Mouse (Mus musculus): Measurements from ENCODE around the gene Gpc5. TPM values are rescaled to one million over a fixed set of nuclear protein-coding genes. Genes with fewer than 3 reads are reported as not detected.

Gene Gpc5
- polyA plus RNA-seq, 1 experiment from 2014 or later, result 2.0 TPM

DNA sequence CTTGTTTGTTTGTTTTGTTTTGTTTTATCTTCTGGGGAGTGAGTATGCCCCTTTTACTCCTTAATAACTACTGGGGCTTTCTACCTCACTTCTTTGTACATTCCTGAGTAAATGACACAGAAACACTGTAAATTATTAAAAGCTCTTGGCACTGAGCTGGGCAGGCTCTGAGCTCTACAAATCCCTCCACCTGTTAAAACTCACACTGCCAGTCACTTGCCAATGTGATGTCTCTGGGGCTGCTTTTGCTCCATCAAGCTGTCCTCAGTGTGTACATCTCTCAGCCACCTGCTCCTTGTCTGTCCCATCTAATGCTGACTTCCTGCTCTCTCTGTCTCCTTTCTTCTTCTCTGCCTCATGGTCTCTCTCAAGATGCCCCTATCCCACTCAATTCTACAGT is 528.5 kb downstream of the Gpc5 start:
- no peak overlapping the region for H3K4me3 ChIP-seq
- H3K36me3 ChIP-seq, result no peaks in the 10 kb centered on the region
- H3K9me3 ChIP-seq, result no peaks in the 10 kb centered on the region
- H3K27me3 ChIP-seq, result no peaks in the 10 kb centered on the region
- H3K27ac ChIP-seq, result no peak overlapping the region
- no peak for ATAC-seq (ENCODE audit: low FRiP score, low read depth)
- H3K4me1 ChIP-seq, result no peaks in the 10 kb centered on the region
- H3K4me2 ChIP-seq (replicated peaks), result no peak overlapping the region
- H3K9ac ChIP-seq, result no peak overlapping the region

DNA sequence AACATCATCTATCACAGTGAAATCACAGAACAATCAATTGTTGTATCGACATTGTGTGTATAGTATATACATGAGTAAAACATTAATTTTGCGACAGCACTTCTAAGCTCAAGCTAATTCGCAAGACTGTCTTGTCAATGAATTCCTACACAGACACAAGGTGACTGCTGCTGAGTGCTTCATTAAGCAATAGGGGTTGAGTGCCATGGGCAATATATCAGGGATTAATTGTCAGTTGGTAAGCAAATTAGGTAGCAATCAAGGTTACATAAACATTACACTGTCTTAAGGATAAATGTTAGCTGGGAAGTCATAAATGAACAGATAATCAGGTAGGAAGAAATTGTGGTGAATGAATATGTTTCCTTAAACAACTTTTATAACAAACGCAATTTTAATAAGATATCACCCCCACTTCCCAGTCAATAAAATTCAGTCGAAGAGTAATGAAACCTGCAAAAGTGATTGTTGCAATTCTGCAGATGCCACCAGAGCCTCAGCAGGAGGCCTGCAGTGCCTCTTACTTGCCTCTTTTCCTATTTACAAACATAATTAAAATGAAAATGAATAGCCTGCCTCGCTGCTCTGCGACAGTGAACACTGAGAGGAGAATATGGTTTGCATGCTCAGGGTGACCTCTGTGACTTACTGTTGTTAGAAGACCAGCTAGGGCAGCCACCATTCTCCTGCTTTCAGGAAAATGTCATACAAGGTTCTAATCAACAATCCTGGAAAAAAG is 539.3 kb downstream of the Gpc5 start:
- Histone ChIP-seq H3K27ac (no peak overlapping the region), H3K9ac (no peak overlapping the region), H3K4me1 (no peaks in the 10 kb centered on the region), H3K4me3 (no peak overlapping the region), H3K27me3 (no peaks in the 10 kb centered on the region), H3K36me3 (no peaks in the 10 kb centered on the region), H3K4me2 (replicated peaks) (no peak overlapping the region), H3K9me3 (no peaks in the 10 kb centered on the region)
- ATAC-seq (ENCODE audit: low FRiP score, low read depth), result no peak
- WGBS, result 57% methylated on average over 7 of the region's 7 CpGs

DNA sequence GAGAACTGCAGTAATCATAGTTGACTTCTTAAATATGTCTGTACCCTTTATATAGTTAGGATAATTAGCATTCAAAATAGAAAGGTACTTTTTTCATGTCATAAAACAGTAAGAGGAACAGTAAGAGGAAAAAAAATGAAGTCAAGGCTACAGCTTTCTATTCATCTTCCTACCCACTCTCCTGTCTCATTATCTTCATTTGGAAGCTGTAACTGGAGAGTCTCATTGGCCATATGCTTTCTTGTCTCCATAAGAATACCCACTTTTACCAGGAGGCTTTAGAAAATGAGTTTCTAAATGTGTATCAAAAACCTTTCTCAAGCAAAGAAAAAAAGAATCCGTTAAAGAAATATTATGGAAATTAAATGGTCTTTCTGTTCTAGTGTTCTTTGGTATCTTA is 541.3 kb downstream of the Gpc5 start:
- H3K27me3 ChIP-seq, result no peaks in the 10 kb centered on the region
- WGBS, result 79% methylated on average over 1 of the region's 1 CpGs

DNA sequence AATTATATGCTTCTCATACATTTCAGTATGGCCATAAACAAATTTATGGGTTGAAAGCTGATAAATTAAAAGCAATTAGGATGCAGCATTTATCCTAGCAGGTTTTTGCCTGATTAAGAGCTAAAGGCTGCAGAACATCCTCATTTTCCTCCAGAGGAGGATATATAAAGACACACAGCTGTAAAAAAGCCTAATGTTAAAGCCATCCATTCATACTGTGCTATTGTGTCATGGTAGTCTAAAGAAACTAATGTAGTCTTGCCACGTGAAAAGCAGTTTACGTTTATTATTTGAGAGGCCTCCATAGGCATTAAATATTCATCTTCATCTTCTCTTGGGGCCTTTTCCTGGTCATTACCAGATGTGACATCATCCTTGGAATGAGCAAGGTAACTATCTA is 587.9 kb downstream of the Gpc5 start:
- Histone ChIP-seq H3K9me3 (no peaks in the 10 kb centered on the region), H3K27ac (no peak overlapping the region), H3K36me3 (no peaks in the 10 kb centered on the region), H3K4me3 (no peak overlapping the region), H3K4me1 (no peaks in the 10 kb centered on the region), H3K27me3 (no peaks in the 10 kb centered on the region), H3K4me2 (replicated peaks) (no peak overlapping the region), H3K9ac (no peak overlapping the region)
- ATAC-seq (ENCODE audit: low FRiP score, low read depth), result no peak
- 90% methylated on average over 2 of the region's 2 CpGs for WGBS

More for the DNA sequence above, 541.3 kb downstream of the Gpc5 start:
- Histone ChIP-seq H3K4me3 (no peak overlapping the region), H3K9me3 (no peaks in the 10 kb centered on the region), H3K9ac (no peak overlapping the region), H3K27ac (no peak overlapping the region), H3K4me1 (no peaks in the 10 kb centered on the region), H3K36me3 (no peaks in the 10 kb centered on the region), H3K4me2 (replicated peaks) (no peak overlapping the region)
- no peak for ATAC-seq (ENCODE audit: low FRiP score, low read depth)

DNA sequence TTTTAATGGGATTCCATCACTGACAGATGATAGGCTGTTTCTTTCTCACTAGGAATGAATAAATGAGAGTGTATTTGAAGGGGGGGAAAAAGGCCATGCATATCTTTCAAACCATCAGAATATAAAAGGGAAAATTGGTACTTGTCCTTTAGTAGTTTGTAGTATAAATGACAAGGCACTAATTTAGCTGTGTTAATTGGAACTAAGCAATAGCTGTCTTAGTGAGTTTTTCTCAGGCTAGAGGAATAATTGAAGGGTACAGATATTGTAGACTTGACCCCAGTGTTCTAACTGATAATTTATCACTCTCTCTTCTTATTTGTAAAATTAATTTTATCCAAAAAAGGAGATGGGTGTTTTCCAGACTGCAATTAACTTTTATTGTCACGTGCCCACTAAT is 654.0 kb downstream of the Gpc5 start:
- H3K27ac ChIP-seq, result no peak overlapping the region
- H3K9me3 ChIP-seq, result no peaks in the 10 kb centered on the region
- H3K4me1 ChIP-seq, result no peaks in the 10 kb centered on the region
- H3K9ac ChIP-seq, result no peak overlapping the region
- no peaks in the 10 kb centered on the region for H3K36me3 ChIP-seq
- no peaks in the 10 kb centered on the region for H3K27me3 ChIP-seq
- no peak for ATAC-seq (ENCODE audit: low FRiP score, low read depth)
- WGBS, result 72% methylated on average over 1 of the region's 1 CpGs
- no peak overlapping the region for H3K4me3 ChIP-seq
- H3K4me2 ChIP-seq (replicated peaks), result no peak overlapping the region

DNA sequence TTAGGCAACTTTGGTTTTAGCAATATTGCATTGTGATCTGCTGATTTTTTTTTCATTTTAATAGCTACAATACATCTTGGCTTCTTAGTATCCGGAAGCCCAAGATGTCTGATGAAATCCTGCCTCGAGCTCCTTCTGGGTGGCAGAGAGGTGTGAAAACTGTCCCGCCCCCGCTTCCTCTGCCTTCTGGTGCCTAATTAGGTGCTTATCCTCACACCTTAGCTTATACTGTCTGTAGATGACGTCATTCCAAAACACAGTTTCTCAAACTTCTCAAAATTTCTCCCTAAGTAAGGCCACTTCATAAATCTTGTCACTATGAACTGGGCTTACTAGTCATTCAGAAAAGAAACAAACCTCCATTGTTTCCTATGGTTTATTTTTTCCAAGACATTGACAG is 668.2 kb downstream of the Gpc5 start:
- H3K9me3 ChIP-seq, result no peaks in the 10 kb centered on the region
- no peak overlapping the region for H3K27ac ChIP-seq
- no peak overlapping the region for H3K4me2 ChIP-seq (replicated peaks)
- WGBS, result 19% methylated on average over 5 of the region's 5 CpGs
- no peaks in the 10 kb centered on the region for H3K27me3 ChIP-seq
- ATAC-seq (ENCODE audit: low FRiP score, low read depth), result peak; percentile 36; the same call in 1 of the 2 replicates
- H3K4me1 ChIP-seq, result peaks cover 7% of the 10 kb centered on the region; the same call in 1 of the 2 replicates
- no peaks in the 10 kb centered on the region for H3K36me3 ChIP-seq
- no peak overlapping the region for H3K4me3 ChIP-seq
- H3K9ac ChIP-seq, result no peak overlapping the region

DNA sequence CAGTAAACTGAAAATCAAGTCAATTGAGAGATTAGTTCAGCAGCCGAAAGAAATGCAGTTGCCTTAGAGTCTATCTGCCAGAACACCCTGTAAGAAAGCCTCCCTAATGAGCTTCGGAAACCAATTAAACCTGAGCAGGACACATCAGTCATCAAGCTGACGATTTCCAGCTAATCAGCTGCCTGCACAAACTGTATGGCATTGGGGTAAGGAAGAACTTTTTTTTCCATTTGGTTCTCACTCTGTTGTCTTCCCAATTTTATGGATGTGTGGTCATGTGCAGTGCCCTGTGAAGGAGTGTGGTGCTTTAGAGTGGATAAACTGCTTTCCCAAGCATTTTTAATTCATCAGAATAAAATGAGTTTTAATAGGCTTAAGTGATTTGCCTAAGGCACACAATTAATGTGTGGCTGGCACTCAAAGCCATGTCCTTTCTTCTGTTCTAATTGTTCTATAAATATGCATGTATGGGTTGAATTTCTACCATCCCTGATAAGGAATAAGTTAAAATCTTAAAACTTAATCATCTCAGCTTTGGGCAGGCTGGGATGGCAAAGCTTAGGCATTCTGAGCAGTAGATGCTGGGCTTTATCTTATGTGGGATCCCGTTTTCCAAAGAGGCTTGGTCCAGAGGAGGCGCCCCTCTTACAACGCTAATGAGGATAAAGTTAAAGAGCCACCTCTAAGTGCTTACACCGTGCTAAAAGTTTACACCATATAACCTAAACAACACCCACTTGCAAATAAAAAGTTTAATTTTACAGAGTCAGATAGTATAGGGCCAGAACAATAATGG is 687.6 kb downstream of the Gpc5 start:
- ATAC-seq (ENCODE audit: low FRiP score, low read depth), result no peak
- Histone ChIP-seq H3K4me1 (no peaks in the 10 kb centered on the region), H3K36me3 (no peaks in the 10 kb centered on the region), H3K4me3 (no peak overlapping the region), H3K27ac (no peak overlapping the region), H3K9me3 (no peaks in the 10 kb centered on the region; the same call in 1 of the 2 replicates), H3K4me2 (replicated peaks) (no peak overlapping the region), H3K9ac (no peak overlapping the region), H3K27me3 (no peaks in the 10 kb centered on the region)
- 44% methylated on average over 7 of the region's 7 CpGs for WGBS

DNA sequence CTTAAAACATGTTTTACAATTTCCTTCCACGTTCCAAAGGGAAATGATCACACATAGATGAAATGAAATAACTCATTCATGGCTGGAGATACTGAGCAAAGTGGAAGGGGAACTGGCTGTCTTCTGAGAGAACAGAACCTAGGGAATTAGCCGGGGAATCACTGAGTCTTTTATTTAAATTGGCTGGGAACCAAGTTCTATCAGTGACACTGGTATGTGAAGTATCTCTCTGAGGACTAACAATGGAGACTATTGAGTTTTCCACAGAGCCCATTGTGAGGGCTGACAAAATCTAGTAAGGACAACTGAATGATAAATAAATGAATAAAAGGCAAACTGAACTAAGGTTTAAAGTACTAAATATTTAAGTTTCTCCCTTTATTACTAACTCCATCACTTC is 712.7 kb downstream of the Gpc5 start:
- H3K4me2 ChIP-seq (replicated peaks), result no peak overlapping the region
- WGBS, result 34% methylated on average over 2 of the region's 2 CpGs
- H3K9me3 ChIP-seq, result no peaks in the 10 kb centered on the region
- no peak overlapping the region for H3K27ac ChIP-seq
- ATAC-seq (ENCODE audit: low FRiP score, low read depth), result no peak
- no peaks in the 10 kb centered on the region for H3K4me1 ChIP-seq
- H3K4me3 ChIP-seq, result no peak overlapping the region
- H3K36me3 ChIP-seq, result no peaks in the 10 kb centered on the region
- no peak overlapping the region for H3K9ac ChIP-seq
- no peaks in the 10 kb centered on the region for H3K27me3 ChIP-seq

DNA sequence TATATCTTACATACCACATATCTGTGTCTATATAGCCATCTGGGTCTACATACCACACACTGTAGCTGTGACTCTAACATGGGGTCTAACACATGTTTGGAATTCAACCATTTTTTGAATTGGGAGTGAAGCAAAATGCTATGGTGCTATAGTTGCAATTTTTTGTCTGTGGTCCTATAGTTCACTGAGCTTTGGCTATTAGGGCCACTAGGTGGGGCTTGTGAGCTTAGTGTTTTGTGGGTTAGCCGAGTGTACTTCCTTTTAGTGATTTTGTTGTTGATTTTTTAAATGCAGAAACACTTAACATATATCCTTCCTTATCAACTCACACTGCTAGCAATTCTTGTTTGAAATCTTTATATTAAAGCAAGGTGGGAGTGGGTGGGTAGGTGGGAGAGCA is 727.0 kb downstream of the Gpc5 start:
- Histone ChIP-seq H3K4me2 (replicated peaks) (no peak overlapping the region), H3K27ac (no peak overlapping the region), H3K27me3 (no peaks in the 10 kb centered on the region), H3K9me3 (no peaks in the 10 kb centered on the region), H3K4me3 (no peak overlapping the region), H3K4me1 (no peaks in the 10 kb centered on the region), H3K36me3 (no peaks in the 10 kb centered on the region), H3K9ac (no peak overlapping the region)
- ATAC-seq (ENCODE audit: low FRiP score, low read depth), result no peak
- WGBS, result 10% methylated on average over 1 of the region's 1 CpGs

DNA sequence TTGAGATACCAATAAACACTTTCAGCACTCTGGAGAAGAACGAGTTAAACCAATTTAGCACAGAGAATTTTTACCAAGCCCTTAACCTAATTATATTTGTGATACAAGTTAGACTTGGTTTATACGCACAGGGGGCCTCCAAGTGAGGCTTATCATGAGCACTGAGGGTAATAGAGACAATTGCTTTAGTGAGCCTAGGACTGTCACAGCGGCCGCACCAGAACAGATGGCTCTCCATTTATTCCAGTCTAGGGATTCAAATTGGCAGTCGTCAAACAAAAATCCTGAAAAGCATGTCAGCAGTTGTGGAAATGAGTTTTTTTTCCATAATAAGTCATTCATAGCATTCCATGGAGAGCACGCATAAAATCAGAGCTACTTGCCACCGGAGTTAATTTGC is 729.6 kb downstream of the Gpc5 start:
- H3K27me3 ChIP-seq, result no peaks in the 10 kb centered on the region
- no peaks in the 10 kb centered on the region for H3K9me3 ChIP-seq
- ATAC-seq (ENCODE audit: low FRiP score, low read depth), result no peak
- H3K27ac ChIP-seq, result no peak overlapping the region
- no peak overlapping the region for H3K4me3 ChIP-seq
- 74% methylated on average over 7 of the region's 7 CpGs for WGBS
- no peak overlapping the region for H3K4me2 ChIP-seq (replicated peaks)
- H3K4me1 ChIP-seq, result no peaks in the 10 kb centered on the region
- no peaks in the 10 kb centered on the region for H3K36me3 ChIP-seq
- no peak overlapping the region for H3K9ac ChIP-seq

DNA sequence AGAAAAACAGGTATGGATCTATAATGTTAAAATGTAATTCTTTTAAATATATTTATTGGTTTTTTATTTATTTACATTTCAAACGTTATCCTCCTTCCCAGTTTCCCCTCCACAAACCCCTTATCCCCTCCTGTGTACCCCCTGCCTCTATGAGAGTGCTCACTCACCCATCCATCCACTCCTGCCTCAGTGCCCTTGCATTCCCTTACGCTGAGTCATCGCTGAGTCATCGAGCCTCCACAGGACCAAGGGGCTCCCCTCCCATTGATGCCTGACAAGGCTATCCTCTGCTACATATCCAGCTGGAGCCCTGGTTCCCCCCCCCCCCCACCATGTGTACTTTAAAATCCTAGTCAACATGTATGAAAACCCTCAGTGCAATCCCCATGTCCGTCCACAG is 738.5 kb downstream of the Gpc5 start:
- WGBS, result 67% methylated on average over 5 of the region's 5 CpGs
- ATAC-seq (ENCODE audit: low FRiP score, low read depth), result no peak
- H3K9ac ChIP-seq, result no peak overlapping the region

DNA sequence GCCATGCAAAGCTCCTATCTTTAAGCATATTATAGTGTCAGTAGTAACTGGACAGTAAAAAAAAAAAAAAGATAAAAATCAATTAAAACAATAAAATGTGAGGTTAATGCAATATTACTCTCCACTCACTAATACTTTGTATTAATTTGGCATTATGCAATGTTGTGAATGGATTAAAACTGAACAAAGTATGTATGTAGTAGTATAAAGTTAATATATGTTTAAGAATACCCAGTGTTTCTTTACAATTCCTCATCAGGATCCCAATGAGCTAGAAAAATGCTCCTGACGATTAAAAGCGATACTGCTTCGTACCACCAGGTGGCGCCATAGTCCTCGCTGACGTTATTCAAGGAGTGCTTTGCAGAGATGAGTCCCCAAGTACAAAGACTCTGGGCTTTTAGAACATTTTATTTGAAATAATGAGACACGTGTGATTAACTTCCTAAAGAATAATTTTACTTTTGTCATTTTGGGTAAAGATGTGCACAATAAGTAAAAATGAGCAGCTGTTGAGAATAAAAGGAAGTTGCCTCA is 739.3 kb downstream of the Gpc5 start:
- Histone ChIP-seq H3K27ac (no peak overlapping the region), H3K4me2 (replicated peaks) (no peak overlapping the region), H3K9ac (no peak overlapping the region), H3K27me3 (no peaks in the 10 kb centered on the region), H3K4me3 (no peak overlapping the region), H3K36me3 (no peaks in the 10 kb centered on the region), H3K4me1 (no peaks in the 10 kb centered on the region), H3K9me3 (no peaks in the 10 kb centered on the region)
- ATAC-seq (ENCODE audit: low FRiP score, low read depth), result no peak
- WGBS, result under 1% methylated on average over 7 of the region's 7 CpGs

More for the DNA sequence above, 738.5 kb downstream of the Gpc5 start:
- H3K4me2 ChIP-seq (replicated peaks), result no peak overlapping the region
- H3K4me3 ChIP-seq, result no peak overlapping the region
- H3K27ac ChIP-seq, result no peak overlapping the region
- H3K36me3 ChIP-seq, result no peaks in the 10 kb centered on the region
- H3K27me3 ChIP-seq, result no peaks in the 10 kb centered on the region
- H3K4me1 ChIP-seq, result no peaks in the 10 kb centered on the region
- H3K9me3 ChIP-seq, result no peaks in the 10 kb centered on the region
